Mouse (Mus musculus): ENCODE measurements around the gene Dmrtc1c1.
"Not testable (repeated sequence)": the region's sequence is repeated elsewhere in the genome, so short reads cannot be mapped to it uniquely, and the experiment has no call there.

Dmrtc1c1 gene

GRCm38 (mm10) chrX:102802663-102803062, at the start of gene Dmrtc1c1:
TSS of gene Dmrtc1c1 (plus strand) at chrX:102802963.
- DNase-seq, result not testable (repeated sequence)

- no peak for DNase-seq
Observed at GRCm38 (mm10) chrX:102765878-102766277, 36.9 kb upstream of the Dmrtc1c1 start.

GRCm38 (mm10) chrX:102812311-102812710, 9.5 kb downstream of the Dmrtc1c1 start:
- DNase-seq, result no peak

GRCm38 (mm10) chrX:102854516-102854915, 51.8 kb downstream of the Dmrtc1c1 start, which contains the start of gene Dmrtc1c2:
TSS of gene Dmrtc1c2 (minus strand) at chrX:102854616.
- DNase-seq, result not testable (repeated sequence)
